Mouse (Mus musculus) stomach, postnatal 0 days (tissue): Measurements from ENCODE around the gene Cacna1s.

Experiments
- CTCF ChIP-seq: IDR thresholded peaks from 2 replicates; pipeline ENCODE4 v1.5.1; 2016; ENCODE audit warnings: antibody characterized with exemption, low read depth, mild to moderate bottlenecking, moderate library complexity
- EP300 ChIP-seq: optimal IDR thresholded peaks from 2 replicates; pipeline ENCODE3; 2016; ENCODE audit warnings: antibody characterized with exemption

- TF ChIP-seq CTCF (no peak), EP300 (no peak)
Measured at GRCm38 (mm10) chr1:136063991-136064390, 11.4 kb downstream of the Cacna1s start.
